Mouse (Mus musculus): ENCODE data around the gene Hesx1. TPM values are rescaled to one million over a fixed set of nuclear protein-coding genes. Genes with fewer than 3 reads are reported as not detected.
A peak's percentile ranks its signal among the peaks of the same experiment; 100 is the strongest.

Gene Hesx1
- polyA plus RNA-seq, 1 experiment from 2014 or later: 1.3 TPM

DNA sequence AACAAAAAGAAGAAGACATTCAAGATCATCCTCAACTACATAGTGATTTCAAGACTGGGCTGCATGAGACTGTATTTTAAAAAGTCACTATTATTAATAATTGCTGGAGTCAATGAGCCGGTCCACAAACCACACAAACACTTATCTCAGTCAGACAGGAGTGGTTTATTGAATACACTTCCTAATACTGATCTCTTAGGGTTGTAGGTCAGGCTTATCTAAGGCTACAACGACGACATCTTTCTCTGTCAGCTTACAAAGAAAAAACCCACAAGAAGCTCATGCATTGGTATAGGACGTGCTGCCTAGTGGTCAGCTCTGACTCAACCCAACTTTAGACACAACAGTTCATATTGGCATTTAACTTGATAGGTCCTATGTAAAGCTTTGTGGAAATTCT lies 30.4 kb downstream of the Hesx1 start:
- no peaks in the 10 kb centered on the region for H3K9me3 ChIP-seq
- H3K27me3 ChIP-seq (ENCODE audit: poor library complexity, severe bottlenecking): no peaks in the 10 kb centered on the region
- no peak for DNase-seq (ENCODE audit: extremely low spot score, low spot score)
- no peaks in the 10 kb centered on the region for H3K36me3 ChIP-seq (replicated peaks)
- H3K4me3 ChIP-seq: no peak overlapping the region
- H3K27ac ChIP-seq: no peak overlapping the region
- 92% methylated on average over 4 of the region's 4 CpGs for WGBS
- H3K4me1 ChIP-seq: peaks cover 10% of the 10 kb centered on the region

DNA sequence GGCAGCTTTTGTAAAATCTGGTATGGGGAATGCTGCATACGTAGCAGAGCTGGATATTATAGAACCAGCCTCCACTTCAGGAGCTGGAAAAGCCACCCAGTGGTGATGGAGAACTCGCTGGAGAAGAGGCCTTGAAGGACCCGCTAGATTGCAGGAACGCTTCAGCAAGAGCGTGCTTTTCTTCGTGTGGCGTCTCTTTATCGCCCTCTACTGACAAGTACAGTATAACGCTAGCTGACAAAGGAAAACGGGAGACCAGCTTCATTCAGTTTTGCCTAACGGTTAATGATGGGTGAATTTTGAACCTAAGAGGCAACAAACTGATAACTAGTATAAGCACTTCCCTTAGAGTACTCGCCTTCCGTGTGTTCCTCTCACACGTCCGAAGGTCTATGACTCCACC lies 35.6 kb downstream of the Hesx1 start:
- Histone ChIP-seq H3K4me3 (no peak overlapping the region), H3K36me3 (replicated peaks) (no peaks in the 10 kb centered on the region), H3K27ac (peak overlapping the region; percentile 58; the same call in 1 of the 2 replicates), H3K9me3 (no peaks in the 10 kb centered on the region), H3K4me1 (peaks cover 6% of the 10 kb centered on the region; the same call in 1 of the 2 replicates), H3K27me3 (ENCODE audit: poor library complexity, severe bottlenecking) (no peaks in the 10 kb centered on the region)
- DNase-seq (ENCODE audit: extremely low spot score, low spot score): peak; percentile 58
- WGBS: 6% methylated on average over 15 of the region's 15 CpGs

- no peak overlapping the region for H3K4me3 ChIP-seq
- H3K27ac ChIP-seq: no peak overlapping the region
- peaks cover 6% of the 10 kb centered on the region; the same call in 1 of the 2 replicates for H3K4me1 ChIP-seq
- no peaks in the 10 kb centered on the region for H3K27me3 ChIP-seq (ENCODE audit: poor library complexity, severe bottlenecking)
- peak; percentile 85 for DNase-seq (ENCODE audit: extremely low spot score, low spot score)
- 16% methylated on average over 4 of the region's 4 CpGs for WGBS
- H3K9me3 ChIP-seq: no peaks in the 10 kb centered on the region
- no peaks in the 10 kb centered on the region for H3K36me3 ChIP-seq (replicated peaks)
Measured at GRCm38 (mm10) chr14:27031142-27031541, 36.9 kb downstream of the Hesx1 start.

- no peak overlapping the region for H3K27ac ChIP-seq
- peaks cover 21% of the 10 kb centered on the region for H3K27me3 ChIP-seq (ENCODE audit: poor library complexity, severe bottlenecking)
- no peaks in the 10 kb centered on the region for H3K9me3 ChIP-seq
- WGBS: 67% methylated on average over 1 of the region's 1 CpGs
- H3K36me3 ChIP-seq (replicated peaks): no peaks in the 10 kb centered on the region
- no peak for DNase-seq (ENCODE audit: extremely low spot score, low spot score)
- no peak overlapping the region for H3K4me3 ChIP-seq
- peaks cover 43% of the 10 kb centered on the region for H3K4me1 ChIP-seq
Measured at GRCm38 (mm10) chr14:27037513-27037912, 43.3 kb downstream of the Hesx1 start.

- peak within 1 kb of the TSS; percentile 95 for H3K4me3 ChIP-seq
- WGBS: under 1% methylated on average over 29 of the region's 29 CpGs
- no peaks in the 10 kb centered on the region for H3K36me3 ChIP-seq (replicated peaks)
- H3K27me3 ChIP-seq (ENCODE audit: poor library complexity, severe bottlenecking): peaks cover 29% of the 10 kb centered on the region
- peak within 1 kb of the TSS; percentile 96 for H3K27ac ChIP-seq
- DNase-seq (ENCODE audit: extremely low spot score, low spot score): peak; percentile 91
- no peaks in the 10 kb centered on the region for H3K9me3 ChIP-seq
- peaks cover 55% of the 10 kb centered on the region for H3K4me1 ChIP-seq
Measured at GRCm38 (mm10) chr14:27038783-27039182, 44.6 kb downstream of the Hesx1 start, which contains the start of gene Il17rd. Gene Il17rd, plus strand, starts transcription at chr14:27038941.

DNA sequence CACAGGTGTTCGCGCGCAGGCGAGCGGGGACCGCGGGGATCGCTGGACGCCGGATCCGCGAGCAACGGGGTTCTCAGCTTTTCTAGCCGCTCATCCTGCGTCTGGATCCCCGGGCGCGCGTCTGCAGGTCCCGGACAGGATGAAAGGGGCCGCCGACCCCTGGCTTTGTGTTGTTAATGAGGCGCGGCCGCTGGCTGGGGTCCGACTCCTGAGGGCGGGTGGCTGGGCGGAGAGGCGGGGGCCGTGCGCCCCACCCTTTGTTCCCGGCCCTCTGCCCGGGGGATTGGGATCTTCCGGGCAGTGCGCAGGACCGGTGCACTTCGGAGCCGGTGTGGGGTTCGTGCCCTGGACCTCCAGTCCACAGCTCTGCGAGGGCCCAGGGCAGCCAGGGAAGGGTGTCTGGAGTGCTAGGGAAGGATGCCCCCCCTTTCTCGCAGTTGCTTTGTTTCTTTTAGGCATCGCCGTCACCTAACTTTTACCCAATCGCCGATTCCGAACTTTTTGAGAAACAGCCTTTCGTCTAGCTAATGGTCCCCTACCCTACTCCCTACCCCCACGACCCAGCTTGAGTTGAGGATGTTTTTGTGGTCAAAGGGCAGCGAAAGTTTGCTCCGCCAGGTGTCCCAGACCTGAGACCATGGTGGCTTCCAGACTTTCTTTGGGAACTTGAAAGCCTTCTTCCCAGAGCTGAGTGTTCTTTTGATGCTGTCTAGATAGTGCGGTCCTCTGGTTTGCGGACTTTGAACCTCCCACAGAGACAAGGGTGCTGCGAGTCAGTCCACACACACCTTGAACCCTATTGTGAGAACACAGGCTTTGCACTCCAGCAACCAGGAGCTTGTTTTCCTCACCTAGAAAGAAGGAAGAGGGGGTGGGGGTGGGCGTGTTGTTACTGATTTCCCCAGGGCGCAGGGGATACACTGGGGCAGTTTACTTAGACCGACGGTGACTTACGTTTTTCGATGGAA lies 45.3 kb downstream of the Hesx1 start:
- Histone ChIP-seq H3K9me3 (no peaks in the 10 kb centered on the region), H3K36me3 (replicated peaks) (no peaks in the 10 kb centered on the region), H3K4me3 (peak overlapping the region; percentile 95), H3K4me1 (peaks cover 63% of the 10 kb centered on the region), H3K27me3 (ENCODE audit: poor library complexity, severe bottlenecking) (peaks cover 29% of the 10 kb centered on the region), H3K27ac (peak overlapping the region; percentile 96)
- peak; percentile 80 for DNase-seq (ENCODE audit: extremely low spot score, low spot score)
- under 1% methylated on average over 59 of the region's 59 CpGs for WGBS

GRCm38 (mm10) chr14:27040451-27040850 lies 46.2 kb downstream of the Hesx1 start:
- peak; percentile 19 for DNase-seq (ENCODE audit: extremely low spot score, low spot score)
- H3K9me3 ChIP-seq: no peaks in the 10 kb centered on the region
- H3K4me3 ChIP-seq: peak overlapping the region; percentile 95
- peaks cover 72% of the 10 kb centered on the region for H3K4me1 ChIP-seq
- peak overlapping the region; percentile 96 for H3K27ac ChIP-seq
- WGBS: 6% methylated on average over 12 of the region's 12 CpGs
- H3K27me3 ChIP-seq (ENCODE audit: poor library complexity, severe bottlenecking): peaks cover 29% of the 10 kb centered on the region
- no peaks in the 10 kb centered on the region for H3K36me3 ChIP-seq (replicated peaks)

GRCm38 (mm10) chr14:27042280-27042983 lies 48.2 kb downstream of the Hesx1 start:
- Histone ChIP-seq H3K27me3 (ENCODE audit: poor library complexity, severe bottlenecking) (peaks cover 29% of the 10 kb centered on the region), H3K4me1 (peaks cover 92% of the 10 kb centered on the region), H3K36me3 (replicated peaks) (no peaks in the 10 kb centered on the region), H3K27ac (peak overlapping the region; percentile 96), H3K9me3 (no peaks in the 10 kb centered on the region), H3K4me3 (peak overlapping the region; percentile 95)
- no peak for DNase-seq (ENCODE audit: extremely low spot score, low spot score)
- WGBS: 46% methylated on average over 8 of the region's 8 CpGs

GRCm38 (mm10) chr14:27043416-27043815 lies 49.2 kb downstream of the Hesx1 start:
- H3K9me3 ChIP-seq: no peaks in the 10 kb centered on the region
- peaks cover 29% of the 10 kb centered on the region for H3K27me3 ChIP-seq (ENCODE audit: poor library complexity, severe bottlenecking)
- peak overlapping the region; percentile 80 for H3K27ac ChIP-seq
- H3K4me3 ChIP-seq: no peak overlapping the region; the same call in 1 of the 2 replicates
- peaks cover 100% of the 10 kb centered on the region for H3K4me1 ChIP-seq
- H3K36me3 ChIP-seq (replicated peaks): no peaks in the 10 kb centered on the region
- DNase-seq (ENCODE audit: extremely low spot score, low spot score): no peak
- WGBS: 81% methylated on average over 5 of the region's 5 CpGs

GRCm38 (mm10) chr14:27044221-27044966 lies 50.2 kb downstream of the Hesx1 start:
- H3K27me3 ChIP-seq (ENCODE audit: poor library complexity, severe bottlenecking): peaks cover 29% of the 10 kb centered on the region
- H3K27ac ChIP-seq: peak overlapping the region; percentile 80
- peak; percentile 21 for DNase-seq (ENCODE audit: extremely low spot score, low spot score)
- no peaks in the 10 kb centered on the region for H3K36me3 ChIP-seq (replicated peaks)
- WGBS: 8% methylated on average over 11 of the region's 11 CpGs
- H3K4me3 ChIP-seq: peak overlapping the region; percentile 30
- no peaks in the 10 kb centered on the region for H3K9me3 ChIP-seq
- peaks cover 100% of the 10 kb centered on the region for H3K4me1 ChIP-seq

DNA sequence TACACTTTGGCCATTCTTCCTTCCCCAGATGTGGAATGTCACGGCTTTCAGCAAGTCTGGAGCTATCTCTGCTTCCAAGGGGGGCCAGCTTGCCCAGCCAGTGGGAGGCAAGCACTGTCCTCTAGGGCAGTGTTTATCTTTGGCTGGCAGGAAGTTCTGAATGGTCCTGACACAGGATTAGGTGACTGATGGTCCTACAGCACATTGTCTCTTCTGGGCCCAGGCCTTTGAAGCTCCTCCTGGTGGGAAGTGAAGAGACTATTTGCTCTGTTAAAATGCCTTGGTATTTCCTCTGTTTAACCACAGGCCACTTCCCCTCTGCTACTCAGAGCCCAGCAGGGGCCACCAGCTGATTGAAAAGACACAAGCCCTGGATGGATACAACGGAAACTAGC lies 50.7 kb downstream of the Hesx1 start:
- WGBS: 1% methylated on average over 2 of the region's 2 CpGs
- Histone ChIP-seq H3K27me3 (ENCODE audit: poor library complexity, severe bottlenecking) (peaks cover 29% of the 10 kb centered on the region), H3K4me1 (peaks cover 100% of the 10 kb centered on the region), H3K36me3 (replicated peaks) (no peaks in the 10 kb centered on the region), H3K9me3 (no peaks in the 10 kb centered on the region), H3K27ac (peak overlapping the region; percentile 80), H3K4me3 (peak overlapping the region; percentile 30)
- peak; percentile 39 for DNase-seq (ENCODE audit: extremely low spot score, low spot score)

- Histone ChIP-seq H3K27ac (peak overlapping the region; percentile 88), H3K36me3 (replicated peaks) (no peaks in the 10 kb centered on the region), H3K4me1 (peaks cover 100% of the 10 kb centered on the region), H3K9me3 (no peaks in the 10 kb centered on the region), H3K27me3 (ENCODE audit: poor library complexity, severe bottlenecking) (peaks cover 4% of the 10 kb centered on the region; the same call in 1 of the 2 replicates), H3K4me3 (no peak overlapping the region)
- WGBS: 17% methylated on average over 8 of the region's 8 CpGs
- peak; percentile 31 for DNase-seq (ENCODE audit: extremely low spot score, low spot score)
Measured at GRCm38 (mm10) chr14:27048231-27048956, 54.2 kb downstream of the Hesx1 start.
